Mouse (Mus musculus): Measurements from ENCODE around the gene Grk6. TPM values are rescaled to one million over a fixed set of nuclear protein-coding genes. Genes with fewer than 3 reads are reported as not detected.

Grk6 gene
- total RNA-seq (2023): 100 to 1,000 TPM; 461 to 470 TPM

GRCm38 (mm10) chr13:55444937-55445315 lies at the start of gene Grk6:
TSS of gene Grk6 (plus strand) at chr13:55445072.

GRCm38 (mm10) chr13:55398088-55398487 lies 46.8 kb upstream of the Grk6 start, which contains the start of gene Slc34a1:
TSS of gene Slc34a1 (plus strand) at chr13:55398187.

GRCm38 (mm10) chr13:55414743-55415380 lies 30.0 kb upstream of the Grk6 start, which contains the start of gene Pfn3:
TSS of gene Pfn3 (minus strand) at chr13:55415232.

GRCm38 (mm10) chr13:55426613-55427012 lies 18.3 kb upstream of the Grk6 start, which contains the start of gene F12:
TSS of gene F12 (minus strand) at chr13:55426793.

GRCm38 (mm10) chr13:55464027-55464884 lies 19.4 kb downstream of the Grk6 start, which contains the start of gene Prr7:
TSS of gene Prr7 (plus strand) at chr13:55464267.

GRCm38 (mm10) chr13:55487578-55488498 lies 43.0 kb downstream of the Grk6 start, which contains the start of gene Dbn1:
TSS of gene Dbn1 (minus strand) at chr13:55488111.

Other genes with a start within 250 kb of the Grk6 start
- 100 to 1,000 TPM; 183 to 190 TPM for gene Nsd1, start 235.3 kb upstream of the Grk6 start, total RNA-seq (2023)
- 100 to 1,000 TPM; 166 to 174 TPM for gene Prelid1, start 124.6 kb upstream of the Grk6 start, total RNA-seq (2023)
- gene Rab24, start 123.1 kb upstream of the Grk6 start, total RNA-seq (2023): 10 to 100 TPM; 49.3 to 51.2 TPM
- gene Mxd3, start 115.2 kb upstream of the Grk6 start, total RNA-seq (2023): 1 to 10 TPM in 1 of 2 experiments, not detected in 1; 2.2 TPM
- 100 to 1,000 TPM; 113 to 118 TPM for gene Lman2, start 82.3 kb upstream of the Grk6 start, total RNA-seq (2023)
- 10 to 100 TPM; 85.9 to 93.2 TPM for gene Rgs14, start 75.3 kb upstream of the Grk6 start, total RNA-seq (2023)
- not detected for gene Slc34a1, start 46.9 kb upstream of the Grk6 start, total RNA-seq (2023)
- gene Pfn3, start 29.8 kb upstream of the Grk6 start, total RNA-seq (2023): not detected
- gene F12, start 18.3 kb upstream of the Grk6 start, total RNA-seq (2023): 1 to 10 TPM in 1 of 2 experiments, under 1 TPM in 1; 0.93 to 1.3 TPM
- 10 to 100 TPM; 55.5 to 60.2 TPM for gene Prr7, start 19.2 kb downstream of the Grk6 start, total RNA-seq (2023)
- under 1 TPM in 1 of 2 experiments, not detected in 1; 0.23 TPM for gene Dbn1, start 43.0 kb downstream of the Grk6 start, total RNA-seq (2023)
- 10 to 100 TPM in 1 of 2 experiments, 1 to 10 TPM in 1; 9.7 to 10.0 TPM for gene Pdlim7, start 68.6 kb downstream of the Grk6 start, total RNA-seq (2023)
- gene Dok3, start 84.2 kb downstream of the Grk6 start, total RNA-seq (2023): 1 to 10 TPM; 2.9 to 3.1 TPM
- 10 to 100 TPM; 84.6 to 86.4 TPM for gene Ddx41, start 91.6 kb downstream of the Grk6 start, total RNA-seq (2023)
- gene Fam193b, start 126.0 kb downstream of the Grk6 start, total RNA-seq (2023): 100 to 1,000 TPM; 173 to 176 TPM
- gene Tmed9, start 128.7 kb downstream of the Grk6 start, total RNA-seq (2023): 100 to 1,000 TPM in 1 of 2 experiments, 10 to 100 TPM in 1; 97.9 to 102 TPM
- 10 to 100 TPM; 42.2 TPM for gene B4galt7, start 154.8 kb downstream of the Grk6 start, total RNA-seq (2023)
- gene Caml, start 177.9 kb downstream of the Grk6 start, total RNA-seq (2023): 10 to 100 TPM; 20.2 to 23.3 TPM
- 100 to 1,000 TPM; 106 to 117 TPM for gene Ddx46, start 190.0 kb downstream of the Grk6 start, total RNA-seq (2023)
- 10 to 100 TPM; 26.1 to 30.0 TPM for gene B230219D22Rik, start 248.1 kb downstream of the Grk6 start, total RNA-seq (2023)

All from T-cell, adult 66 days (primary cell).